Mouse (Mus musculus): ENCODE measurements around the gene Prpf40a.

DNA sequence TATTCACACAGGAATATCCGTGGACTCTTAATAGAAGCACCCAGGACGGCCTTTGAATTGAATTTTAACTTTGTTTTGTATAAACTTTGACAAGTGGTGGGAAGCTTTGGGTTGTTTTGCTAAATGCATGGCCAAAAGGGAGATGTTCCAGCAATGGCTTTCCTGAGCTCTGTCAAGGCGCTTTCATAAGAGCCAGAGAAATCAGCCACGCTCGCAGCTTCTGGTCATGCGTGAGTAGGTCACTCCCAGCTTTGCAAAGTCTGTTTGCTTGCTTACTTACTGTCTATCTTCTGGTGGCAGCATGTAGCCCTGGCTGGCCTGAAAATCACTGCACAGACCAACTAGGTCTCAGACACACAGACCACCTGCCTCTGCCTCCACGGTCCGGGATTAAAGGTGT lies 84.6 kb downstream of the Prpf40a start:
- no peak for TF ChIP-seq CTCF (IDR thresholded peaks at IDR 0.05; ENCODE audit: extremely low read depth, insufficient read length, insufficient replicate concordance, low read depth, low read length)
- TF ChIP-seq POLR2A (IDR thresholded peaks at IDR 0.05; ENCODE audit: low read depth, low read length), result no peak

All from small intestine, adult 2 months (tissue).